Mouse (Mus musculus) heart, postnatal 0 days (tissue): ENCODE results near the gene Ankrd26.

Experiments used
- CTCF ChIP-seq: IDR thresholded peaks from 2 replicates; pipeline ENCODE4 v1.5.1; 2016; ENCODE audit warnings: antibody characterized with exemption, control low read depth, low read depth
- EP300 ChIP-seq: IDR thresholded peaks from 2 replicates; pipeline ENCODE4 v1.6.1; 2016; ENCODE audit warnings: antibody characterized with exemption, low read depth

DNA sequence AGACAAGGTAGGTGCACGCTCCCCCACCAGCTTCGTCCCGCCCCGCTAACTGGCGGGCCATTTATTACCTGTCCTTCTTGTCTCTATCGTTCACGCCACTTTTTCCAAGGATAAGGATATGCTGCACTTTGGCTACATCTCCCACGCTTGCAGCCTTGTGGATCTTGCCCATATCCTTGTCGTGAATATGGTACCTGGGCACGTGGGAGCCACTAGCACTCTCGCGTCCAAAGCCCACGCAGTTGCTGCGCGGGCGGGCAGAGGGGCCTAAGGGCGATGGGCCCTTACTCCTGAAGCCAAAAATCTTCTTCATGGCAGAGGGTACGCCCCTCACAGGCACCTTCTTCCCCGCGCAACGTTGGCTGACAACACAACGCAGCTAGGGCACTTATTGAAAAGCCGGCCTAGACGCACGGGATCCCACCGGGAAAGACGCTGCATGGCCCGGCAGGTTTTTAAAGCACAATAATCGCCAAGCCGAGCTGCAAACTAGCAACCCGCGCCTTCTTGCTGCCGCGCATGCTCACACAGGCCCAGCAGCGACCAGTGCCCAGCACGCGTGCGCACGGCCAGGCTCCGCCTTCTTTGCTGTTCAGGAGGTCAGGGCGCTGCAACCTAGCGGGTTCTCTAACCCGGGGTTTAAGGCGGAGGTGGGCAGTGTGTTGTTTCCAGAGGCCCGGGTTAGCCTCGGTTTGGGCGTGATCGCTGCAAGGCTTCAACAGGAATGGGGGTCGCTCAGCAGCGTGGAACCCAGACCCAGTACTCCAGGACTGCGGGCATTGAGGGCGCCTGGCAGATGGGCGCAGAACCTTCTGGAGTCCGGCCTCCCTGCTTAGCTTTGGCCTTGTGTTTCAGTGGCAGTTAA, at the start of gene Ankrd26:
- TF ChIP-seq CTCF (no peak), EP300 (no peak)
